Mouse (Mus musculus) frontal cortex, adult (tissue): Measurements from ENCODE around the gene Foxc1.

ENCODE experiments used
- ATAC-seq: cut with Nextera tagmentation; 2 replicates; pipeline ENCODE4 v1.9.2; 2017; ENCODE audit warnings: mild to moderate bottlenecking, moderate library complexity, mixed read lengths; ENCODE audit not compliant: low TSS enrichment

Gene Foxc1

DNA sequence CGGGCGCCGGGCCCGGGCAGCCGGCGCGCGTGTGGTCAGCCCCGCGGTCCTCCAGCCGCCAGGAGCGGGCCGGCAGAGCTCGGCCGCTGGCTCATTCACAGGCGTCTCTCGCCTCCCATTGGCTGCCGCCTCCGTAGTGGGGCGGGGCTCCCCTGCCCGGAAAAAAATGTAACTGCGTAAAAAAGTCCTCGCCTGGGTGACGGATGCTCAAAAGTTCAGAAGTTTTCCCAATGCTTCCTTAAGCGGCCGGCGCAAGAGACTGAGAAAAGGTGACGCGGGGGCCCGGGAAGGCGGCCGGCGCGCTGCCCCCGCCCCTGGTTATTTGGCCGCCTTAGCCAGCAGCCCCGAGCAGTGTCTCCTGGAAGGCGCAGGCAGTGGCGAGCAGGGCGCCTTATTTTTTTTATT, at the start of gene Foxc1:
TSS of gene Foxc1 (plus strand) at position 206 of the 405 bp plus-strand sequence.
- ATAC-seq = peak; percentile 66

DNA sequence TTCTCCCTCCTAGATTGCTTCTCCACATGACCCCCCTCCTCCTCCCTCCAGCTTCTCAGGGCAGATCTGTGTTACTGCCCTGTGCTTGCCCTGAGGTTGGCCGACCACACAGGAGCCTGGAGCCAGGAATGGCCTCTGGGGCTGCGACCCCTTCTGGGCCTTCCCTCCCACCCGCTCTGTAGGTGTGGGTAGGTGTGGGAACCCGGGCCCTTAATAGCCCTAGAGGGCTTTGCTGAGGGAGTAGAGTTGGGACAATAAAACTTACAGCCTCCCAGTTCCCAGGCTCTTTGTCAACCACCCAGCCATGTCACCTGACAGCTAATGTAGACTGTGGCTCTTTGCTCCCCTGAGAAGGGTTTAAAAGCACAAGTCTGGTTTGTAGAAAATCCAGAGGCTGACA, 46.0 kb upstream of the Foxc1 start:
- ATAC-seq = no peak

DNA sequence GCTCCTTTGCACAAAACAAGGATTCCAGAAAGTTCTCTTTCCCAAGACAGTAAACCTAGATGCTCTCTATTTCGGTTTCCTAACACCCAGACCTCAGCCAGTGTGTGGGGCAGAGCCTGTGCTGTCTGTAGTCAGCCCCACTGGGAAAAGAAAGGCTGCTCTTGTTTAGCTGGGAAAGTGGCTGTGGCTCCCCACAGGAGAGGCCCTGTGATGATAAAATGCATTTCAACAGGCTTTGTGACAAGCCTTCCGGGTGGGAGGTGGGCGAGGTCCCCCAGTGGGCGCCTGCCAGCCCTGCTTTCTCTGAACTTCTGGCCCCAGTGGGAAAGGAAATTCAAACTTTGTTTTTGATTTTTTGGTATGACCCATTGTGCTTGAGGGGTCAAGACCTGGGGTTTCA, 45.4 kb upstream of the Foxc1 start:
- no peak for ATAC-seq

DNA sequence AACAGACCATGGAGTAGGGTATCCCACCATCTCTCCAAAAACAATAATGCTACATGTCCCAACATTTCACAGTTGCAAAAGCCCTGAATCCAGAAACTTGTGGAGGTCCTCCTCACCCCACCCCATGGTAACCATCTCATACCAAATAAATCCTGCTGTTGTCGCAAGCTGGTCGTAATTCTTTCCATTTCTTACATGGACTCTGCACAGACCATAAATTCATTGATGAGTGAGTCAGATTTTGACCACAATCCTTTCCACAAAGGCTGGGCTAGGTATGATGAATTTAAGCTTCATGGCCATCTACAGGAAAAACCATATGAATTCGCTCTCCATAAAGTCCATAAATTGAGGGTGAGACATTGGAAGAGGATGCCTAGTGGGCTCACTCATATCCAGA, 42.0 kb upstream of the Foxc1 start:
- ATAC-seq = no peak

GRCm38 (mm10) chr13:31765564-31765963, 40.9 kb upstream of the Foxc1 start:
- no peak for ATAC-seq

DNA sequence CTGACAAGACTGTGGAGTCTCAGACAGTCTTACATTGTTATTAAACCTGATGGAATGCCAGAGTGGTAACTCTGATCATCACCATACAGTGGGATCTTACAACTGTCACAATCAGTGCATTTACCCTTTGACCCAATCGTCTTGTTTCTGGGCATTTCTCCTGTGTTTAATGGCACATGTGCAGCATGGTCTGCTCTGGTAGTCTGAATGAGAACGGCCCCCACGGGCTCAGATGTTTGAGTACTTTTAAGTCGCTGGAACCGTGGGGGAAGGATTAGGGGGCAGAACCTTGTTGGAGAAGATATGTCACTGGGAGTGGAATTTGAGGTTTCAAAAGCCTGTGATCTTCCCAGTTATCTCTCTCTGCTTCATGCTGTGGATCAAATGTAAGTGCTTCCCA, 33.6 kb upstream of the Foxc1 start:
- no peak for ATAC-seq

DNA sequence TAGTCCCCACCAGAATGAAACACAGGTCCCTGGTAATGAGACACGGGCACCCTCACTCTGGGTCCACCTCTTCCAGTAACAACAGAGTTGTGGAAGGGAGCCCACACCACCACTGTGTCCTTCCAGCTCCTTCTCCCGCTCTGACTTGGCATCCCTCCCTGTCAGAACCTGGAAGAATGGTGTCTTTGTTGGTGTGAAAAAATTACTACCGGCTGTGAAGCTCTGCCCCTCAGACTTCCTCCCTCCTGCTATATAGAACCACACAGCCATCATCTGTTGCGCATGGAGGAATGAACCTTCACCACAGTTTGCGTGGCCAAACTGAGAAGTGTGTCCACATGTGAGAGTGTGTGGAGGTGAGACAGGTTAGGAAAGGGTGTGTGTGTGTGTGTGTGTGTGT, 30.7 kb upstream of the Foxc1 start:
- ATAC-seq = no peak

- ATAC-seq = no peak
Observed at GRCm38 (mm10) chr13:31779281-31779981, 27.0 kb upstream of the Foxc1 start.

- ATAC-seq = no peak
Observed at GRCm38 (mm10) chr13:31780299-31780698, 26.1 kb upstream of the Foxc1 start.

GRCm38 (mm10) chr13:31782063-31782462, 24.4 kb upstream of the Foxc1 start:
- ATAC-seq = no peak

- no peak for ATAC-seq
Observed at GRCm38 (mm10) chr13:31784757-31785156, 21.7 kb upstream of the Foxc1 start.

- peak; percentile 92 for ATAC-seq
Observed at GRCm38 (mm10) chr13:31792480-31793132, 13.8 kb upstream of the Foxc1 start.

- no peak for ATAC-seq
Observed at GRCm38 (mm10) chr13:31793163-31793562, 13.3 kb upstream of the Foxc1 start.

DNA sequence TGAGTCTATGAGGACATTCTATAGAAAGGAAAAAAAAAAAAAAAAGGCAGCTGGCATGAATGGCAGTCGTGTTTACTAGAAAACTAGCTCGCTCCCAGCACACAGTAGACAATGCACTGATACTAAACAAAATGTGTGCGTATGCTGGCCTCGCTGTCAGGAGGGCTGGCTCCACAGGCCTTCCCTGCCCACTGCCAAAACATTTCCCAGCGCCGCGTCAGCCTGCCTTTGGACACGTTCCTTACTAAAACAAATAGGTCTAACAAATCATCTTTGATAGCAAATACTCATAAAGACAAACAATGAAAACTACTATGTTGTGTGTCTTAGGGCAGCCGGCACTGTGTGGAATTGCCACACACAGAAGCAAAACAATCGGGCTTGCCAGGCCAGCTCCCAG, 9.1 kb upstream of the Foxc1 start:
- ATAC-seq = no peak

GRCm38 (mm10) chr13:31798075-31798474, 8.4 kb upstream of the Foxc1 start:
- ATAC-seq = no peak

DNA sequence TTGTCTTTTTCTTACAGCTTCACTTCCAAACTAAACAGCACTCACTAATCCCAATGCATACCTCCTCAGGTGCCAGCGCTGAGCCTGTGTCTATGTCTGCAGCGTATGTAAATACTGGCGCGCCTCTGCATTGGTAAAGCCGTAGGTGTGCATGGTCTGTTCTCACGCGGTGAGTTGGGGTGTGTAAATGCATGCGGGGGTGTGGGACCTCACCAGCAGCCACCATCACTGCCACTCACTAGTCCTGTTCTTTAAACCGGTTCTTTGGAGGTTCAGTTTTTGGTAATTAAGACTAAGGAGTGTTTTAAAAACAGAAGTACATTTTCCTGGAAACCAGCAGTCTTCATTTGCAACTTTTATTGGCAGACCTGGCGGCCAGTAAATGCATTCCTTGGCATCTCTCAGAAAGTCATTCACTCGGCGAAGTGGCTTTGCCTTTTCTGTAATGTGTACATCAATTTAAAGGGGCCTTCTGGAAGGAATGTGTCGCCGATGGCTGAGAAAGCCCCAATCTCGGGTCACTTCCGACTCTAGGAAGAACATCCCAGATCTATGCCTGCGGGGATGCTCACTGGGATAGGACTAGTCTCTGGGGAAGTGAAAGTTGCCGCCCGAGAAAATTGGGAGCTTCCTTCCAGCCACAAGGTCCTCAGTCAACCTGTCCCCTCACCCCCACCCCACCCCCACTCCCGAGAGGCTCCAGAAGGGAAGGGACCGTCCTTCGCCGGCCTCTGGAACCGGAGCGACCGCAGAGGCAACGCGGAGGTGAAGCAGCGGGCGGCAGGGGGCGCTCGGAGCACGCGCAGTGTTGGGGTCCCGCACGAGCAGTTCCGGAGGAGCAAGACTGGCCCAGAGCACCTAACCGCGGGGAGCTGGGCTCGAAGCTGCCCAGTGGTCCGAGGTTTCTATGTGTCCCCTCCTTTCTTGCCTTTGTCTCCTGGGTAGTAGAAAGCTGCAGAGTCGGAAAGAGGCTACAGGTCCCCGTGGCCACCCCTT, 5.6 kb upstream of the Foxc1 start:
- ATAC-seq = peak; percentile 84

- ATAC-seq = no peak
Observed at GRCm38 (mm10) chr13:31801703-31802305, 4.6 kb upstream of the Foxc1 start.

DNA sequence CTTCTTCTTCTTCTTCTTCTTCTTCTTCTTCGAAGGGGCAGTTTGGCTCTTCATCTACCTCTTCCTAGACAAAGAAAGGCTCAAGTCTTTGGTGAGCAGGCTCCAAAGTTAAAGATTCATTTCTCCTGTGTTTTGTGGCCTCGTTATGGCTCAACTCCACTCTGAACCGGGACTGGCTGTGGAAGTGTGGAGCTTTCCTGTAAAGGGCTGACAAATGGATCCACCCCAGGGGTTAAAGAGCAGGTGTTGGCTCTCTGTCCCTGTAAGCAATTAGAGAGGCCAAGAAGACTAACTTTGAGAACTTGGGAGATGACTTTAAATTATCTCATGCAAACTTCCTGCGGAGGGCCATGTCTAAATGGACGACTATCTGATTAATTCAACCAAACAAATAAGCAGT, 4.0 kb upstream of the Foxc1 start:
- ATAC-seq = no peak

DNA sequence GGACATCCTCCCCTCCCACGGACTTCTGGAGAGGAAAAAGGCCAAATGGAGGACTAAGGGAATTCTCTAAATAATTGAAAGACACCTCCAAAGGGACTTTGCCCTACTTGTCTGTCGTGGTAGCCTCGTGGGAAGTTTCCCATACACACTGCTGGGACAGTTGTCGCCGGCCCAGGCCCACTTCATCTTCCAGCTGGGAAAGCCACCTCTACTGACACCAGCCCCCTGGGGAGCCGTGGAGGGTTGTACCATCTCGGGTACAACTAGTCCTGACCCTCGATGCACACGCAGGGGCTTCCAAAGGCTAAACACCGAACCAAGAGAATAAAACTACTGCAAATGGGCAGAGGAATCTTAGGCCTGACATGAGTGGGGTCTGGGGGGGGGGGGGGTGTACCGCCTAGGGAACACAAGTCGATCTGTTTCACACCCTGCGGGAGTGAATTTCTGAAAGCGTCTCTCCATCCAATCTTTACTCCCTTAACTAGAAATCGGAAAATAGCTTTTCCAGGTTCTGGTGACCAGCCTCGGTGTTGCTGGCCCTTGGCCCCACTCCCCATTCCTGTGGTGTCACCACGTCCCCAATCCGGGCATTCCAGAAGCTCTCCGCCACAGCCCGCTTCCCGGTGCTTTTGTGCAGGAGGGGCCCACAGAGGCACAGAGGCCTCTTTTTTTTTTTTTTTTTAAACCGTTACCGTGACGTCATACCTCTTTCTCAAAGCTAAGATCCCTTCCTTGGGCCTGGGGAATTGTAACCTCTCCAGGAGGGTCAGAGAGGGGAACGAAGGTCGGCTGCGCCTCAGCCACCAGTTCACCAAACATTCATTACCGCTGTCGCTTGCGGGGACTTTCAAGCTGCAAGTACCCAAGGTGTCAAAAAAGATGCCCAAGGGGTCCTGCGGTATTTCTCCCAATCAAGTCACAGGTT, 3.0 kb upstream of the Foxc1 start:
- no peak for ATAC-seq

DNA sequence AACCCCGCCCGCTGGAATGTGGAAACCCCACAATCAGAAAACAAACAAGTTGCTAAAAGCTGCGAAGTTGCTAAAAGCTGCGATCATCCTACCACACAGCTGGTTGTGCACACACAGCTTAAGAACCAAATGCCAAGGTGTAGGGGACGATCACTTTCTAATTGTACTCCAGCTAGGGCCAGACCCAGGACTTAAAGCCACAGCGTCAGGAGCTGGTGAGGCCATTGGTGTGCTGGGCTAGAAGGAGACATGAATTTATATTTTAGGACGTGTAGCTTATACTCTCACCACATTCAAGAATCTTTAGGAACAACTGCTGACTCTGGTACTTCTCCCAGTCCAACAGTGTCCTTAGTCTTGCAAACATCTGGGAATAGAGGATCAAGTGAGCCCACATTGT, 1.9 kb upstream of the Foxc1 start:
- ATAC-seq = no peak
